Mouse (Mus musculus): ENCODE measurements at regions not wholly inside any gene's neighbourhood (a gene's known extent, or its start where the extent isn't known, plus 50 kb on each side); places are given as distances from the start of the nearest gene placed in this dataset.

DNA sequence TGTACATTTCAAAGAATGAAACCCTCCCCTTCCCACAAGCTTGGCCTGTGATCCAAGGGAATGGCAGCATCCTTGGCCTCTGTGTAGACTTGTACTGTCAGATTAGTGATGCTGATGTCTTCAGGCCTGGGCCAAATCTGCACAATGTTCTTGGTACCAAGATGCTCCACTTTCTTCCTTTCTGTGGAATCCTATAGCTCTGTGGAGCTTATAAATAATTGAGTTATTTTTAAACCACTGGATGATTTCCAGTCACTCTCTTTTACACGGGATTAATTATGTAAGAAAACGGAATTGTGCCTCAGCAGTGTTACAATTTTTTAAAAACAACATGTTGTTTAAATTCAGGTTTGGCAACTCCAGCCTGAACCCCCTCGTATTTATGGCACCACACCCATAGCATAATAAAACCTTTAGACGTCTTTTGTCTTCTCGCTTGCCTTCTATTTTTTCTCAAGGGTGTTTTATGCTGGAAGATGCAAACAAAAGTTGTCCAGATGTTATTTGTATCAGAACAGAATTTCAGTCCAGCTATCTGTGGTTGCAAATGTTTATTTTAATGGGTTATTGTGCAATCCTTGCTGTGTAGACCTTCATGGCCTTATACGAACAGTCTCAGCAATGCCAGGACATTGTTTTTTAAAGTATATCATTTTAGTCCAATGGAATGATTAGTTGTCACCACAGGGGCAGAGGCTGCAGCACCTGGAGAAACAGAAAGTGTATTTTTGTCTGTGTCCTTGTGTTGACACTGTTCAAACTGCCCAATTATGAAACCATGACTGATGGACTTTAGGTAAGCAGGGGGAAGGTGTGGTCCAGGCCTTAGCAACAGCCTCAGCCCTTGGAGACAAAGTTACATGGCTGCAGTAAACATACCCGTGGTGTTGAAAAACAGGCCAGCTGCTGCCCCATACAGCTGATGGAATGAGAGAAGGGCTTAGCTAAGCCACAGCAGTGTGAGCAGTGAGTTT, 630.4 kb upstream of the Zeb2 start:
- DNase-seq, result no peak

DNA sequence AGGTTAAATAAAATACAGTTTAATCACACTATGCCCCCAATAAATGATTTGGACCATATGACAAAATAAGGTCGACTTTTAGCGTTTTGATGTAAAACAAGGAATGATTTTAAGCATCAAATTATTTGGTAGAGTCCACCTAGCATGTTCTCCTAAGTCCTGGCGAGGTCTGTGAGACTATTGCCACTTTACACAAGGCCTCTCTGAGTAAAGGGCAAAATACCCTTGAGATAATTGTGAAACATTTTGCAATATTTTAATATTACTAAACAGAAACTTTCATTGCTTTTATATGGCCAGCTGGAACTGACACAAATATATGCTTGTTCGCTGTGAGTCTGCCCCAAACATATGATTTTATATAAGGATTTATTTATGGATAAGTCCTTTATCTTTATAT, 629.4 kb upstream of the Zeb2 start:
- DNase-seq, result no peak

DNA sequence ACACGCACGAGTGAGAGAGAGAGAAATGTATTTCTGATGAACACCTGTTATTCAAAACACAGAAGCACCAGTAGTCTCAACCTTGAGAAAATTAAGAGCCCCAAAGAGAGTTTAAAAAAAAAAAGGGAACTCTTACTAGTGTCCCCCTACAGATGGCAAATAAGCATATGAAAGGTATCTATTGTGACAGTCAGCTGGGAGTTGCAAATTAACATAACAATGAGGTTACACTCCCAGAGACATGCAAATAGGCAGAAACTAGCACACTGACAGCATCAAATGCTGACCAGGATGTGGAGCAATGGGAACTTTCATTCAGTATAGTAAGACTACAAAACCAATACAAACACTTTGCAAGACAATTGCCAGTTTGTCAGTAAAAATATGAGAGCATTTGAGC, 619.1 kb upstream of the Zeb2 start:
- DNase-seq, result no peak

DNA sequence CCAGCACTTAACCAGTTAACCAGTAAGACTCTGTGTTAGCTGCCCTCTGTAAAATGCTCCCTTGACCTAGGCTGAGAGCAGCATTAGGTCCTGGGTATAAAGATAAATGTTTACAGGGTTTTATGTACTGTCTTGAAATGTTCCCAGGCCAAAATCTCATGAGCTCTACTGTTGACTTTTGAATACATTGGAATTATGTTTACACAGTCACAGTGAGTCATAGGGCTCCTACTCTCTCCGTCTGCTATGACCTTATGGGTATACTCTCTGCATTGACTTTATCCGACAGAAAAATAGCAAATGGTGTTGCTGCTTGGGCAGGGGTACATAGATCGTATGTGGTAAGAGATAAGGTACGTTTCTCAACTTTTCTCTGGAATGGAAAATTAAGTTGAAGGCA, 596.8 kb upstream of the Zeb2 start:
- DNase-seq, result no peak

DNA sequence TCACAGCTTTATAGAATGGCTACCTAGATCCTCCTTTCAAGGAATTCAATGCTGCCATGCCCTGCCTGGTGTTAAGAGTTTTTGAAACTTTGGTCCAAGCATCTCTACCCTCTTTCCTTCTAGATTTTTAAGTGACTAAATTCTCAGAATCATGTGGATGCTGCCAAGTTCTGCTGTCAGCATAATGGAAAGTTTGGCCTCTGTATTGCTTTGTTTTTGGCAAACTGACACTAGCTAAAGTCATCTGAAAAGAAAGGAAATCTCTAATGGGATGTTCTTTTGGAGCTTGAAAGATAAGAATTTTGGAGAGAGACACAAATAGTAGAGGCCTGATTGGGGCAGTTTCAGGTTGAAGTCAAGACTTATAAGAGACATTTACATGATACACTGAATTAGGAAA, 589.8 kb upstream of the Zeb2 start:
- DNase-seq, result no peak

DNA sequence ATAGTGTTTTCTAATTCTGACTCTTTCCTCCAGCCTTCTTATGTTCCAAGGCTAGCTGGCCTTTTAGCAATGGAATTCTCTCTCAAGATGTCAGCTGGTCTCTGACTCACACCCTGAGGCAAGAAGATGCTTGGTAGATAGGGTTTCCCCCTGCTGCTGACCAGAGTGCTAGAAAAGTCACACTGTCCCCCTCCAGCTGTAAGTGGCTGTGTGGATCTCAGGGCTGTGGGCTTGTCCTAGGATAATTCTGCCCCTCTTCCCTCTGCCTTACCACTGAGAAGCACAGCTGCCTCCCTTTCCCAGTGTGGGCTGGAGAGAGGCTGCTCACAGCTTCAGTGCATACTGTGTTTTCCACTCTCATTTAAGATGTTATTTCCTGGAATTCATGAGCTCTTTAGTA, 585.3 kb upstream of the Zeb2 start:
- DNase-seq, result no peak

DNA sequence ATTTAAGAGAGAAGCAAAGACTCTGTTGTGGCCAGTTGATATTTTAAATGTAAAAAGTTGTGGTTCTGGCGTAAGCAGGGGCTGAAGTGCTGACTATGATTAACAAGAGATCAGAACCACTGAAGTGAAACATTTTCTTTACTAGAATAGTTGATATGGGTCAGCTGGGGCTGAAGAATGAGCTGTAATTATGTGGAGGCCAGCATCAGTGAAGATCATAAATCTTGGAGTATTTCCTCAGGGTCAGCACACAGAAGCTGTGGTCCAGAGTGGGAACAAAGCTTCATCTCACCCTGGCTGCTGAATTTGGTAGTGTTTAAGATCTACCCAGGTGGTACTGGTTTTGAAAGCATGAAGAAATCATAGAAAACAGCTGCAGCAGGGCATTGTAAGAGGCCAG, 583.4 kb upstream of the Zeb2 start:
- DNase-seq, result no peak

DNA sequence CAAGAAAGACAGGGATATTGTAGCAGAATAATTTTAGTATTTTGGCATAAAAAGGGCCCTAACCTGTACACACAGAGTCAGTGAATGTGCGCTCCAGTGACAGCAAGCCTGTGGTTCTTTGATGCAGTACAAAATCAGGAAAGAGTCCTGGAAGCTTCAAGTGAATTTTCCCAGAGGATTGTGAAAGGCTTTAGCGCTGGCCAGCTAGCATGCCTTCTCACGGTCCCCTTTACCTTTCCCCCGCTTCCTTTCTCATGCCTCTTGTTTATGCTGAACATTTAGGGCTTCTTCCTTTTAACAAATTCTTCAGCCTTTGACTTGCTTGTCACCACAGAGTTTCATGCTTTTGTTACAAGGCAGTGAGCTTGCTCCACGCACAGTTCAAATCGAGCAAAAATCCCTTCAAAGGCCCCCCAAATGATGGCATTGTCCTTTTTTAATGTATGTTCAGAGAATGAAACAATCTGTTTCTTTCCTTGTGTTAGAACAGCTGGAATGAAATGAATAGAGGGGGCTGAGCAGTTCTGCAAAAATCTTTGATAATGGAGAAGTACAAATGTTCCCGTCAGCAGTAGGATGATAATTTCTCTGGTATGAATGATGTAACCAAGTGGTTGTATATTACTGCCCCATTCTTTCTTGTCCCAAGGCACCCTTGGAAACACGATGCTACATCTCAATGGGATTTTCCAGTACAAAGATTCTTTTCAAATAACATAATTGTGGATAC, 576.3 kb upstream of the Zeb2 start:
- DNase-seq, result no peak

DNA sequence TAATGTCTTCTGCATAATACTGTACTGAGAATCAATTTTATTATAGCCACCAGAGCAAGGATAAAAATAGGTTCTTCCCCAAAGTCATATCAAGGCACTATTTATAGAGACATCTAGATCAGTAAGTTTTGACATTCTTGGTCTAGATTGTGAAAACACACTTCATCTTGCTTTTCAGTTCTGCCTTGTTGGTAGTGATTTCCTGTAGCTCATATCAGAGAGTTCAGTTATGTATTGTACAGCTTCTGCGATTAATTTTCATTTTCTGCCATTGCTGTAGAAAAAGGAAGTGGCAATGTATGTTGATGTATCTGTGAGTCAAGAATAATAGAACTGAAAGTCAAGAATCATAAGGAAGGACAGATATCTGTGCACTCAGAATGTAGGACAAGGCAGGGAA, 575.6 kb upstream of the Zeb2 start:
- DNase-seq, result no peak

DNA sequence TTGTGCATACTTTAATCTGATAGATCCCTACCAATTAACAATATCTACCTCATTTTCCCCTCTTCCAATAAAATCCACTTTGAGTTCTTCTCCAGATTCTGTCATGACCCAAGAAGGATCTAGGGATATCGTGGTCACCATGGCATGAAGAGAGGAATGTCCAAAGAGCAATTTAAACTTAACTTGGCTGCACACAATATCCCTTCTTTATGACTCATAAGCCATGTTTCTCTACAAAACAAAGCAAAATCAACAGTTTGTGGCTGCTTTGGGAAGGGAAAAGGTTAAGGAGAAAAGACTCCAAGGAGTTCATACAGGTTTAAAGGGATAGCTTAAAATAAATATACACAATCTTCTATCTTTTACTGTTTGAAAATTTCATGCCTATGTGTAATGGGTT, 571.8 kb upstream of the Zeb2 start:
- no peak for DNase-seq

DNA sequence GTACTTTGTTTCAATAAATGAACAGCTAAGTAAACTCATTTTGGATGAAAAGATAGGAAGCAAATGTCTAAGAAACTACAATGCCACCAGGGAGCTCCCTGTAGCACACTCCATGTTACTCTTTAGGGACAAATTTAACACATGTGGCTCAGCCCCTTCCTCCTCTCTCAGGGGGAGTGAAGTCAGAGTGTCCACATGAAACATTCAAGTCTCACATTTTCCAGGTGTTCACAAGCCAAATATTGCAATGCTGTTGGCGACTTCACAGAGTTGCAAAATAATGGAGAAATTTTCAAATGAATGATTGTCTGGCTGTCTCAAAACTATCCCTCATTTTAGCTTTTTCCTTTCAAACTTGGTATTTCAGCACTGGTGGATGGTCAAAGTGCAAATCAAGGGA, 564.1 kb upstream of the Zeb2 start:
- no peak for DNase-seq

DNA sequence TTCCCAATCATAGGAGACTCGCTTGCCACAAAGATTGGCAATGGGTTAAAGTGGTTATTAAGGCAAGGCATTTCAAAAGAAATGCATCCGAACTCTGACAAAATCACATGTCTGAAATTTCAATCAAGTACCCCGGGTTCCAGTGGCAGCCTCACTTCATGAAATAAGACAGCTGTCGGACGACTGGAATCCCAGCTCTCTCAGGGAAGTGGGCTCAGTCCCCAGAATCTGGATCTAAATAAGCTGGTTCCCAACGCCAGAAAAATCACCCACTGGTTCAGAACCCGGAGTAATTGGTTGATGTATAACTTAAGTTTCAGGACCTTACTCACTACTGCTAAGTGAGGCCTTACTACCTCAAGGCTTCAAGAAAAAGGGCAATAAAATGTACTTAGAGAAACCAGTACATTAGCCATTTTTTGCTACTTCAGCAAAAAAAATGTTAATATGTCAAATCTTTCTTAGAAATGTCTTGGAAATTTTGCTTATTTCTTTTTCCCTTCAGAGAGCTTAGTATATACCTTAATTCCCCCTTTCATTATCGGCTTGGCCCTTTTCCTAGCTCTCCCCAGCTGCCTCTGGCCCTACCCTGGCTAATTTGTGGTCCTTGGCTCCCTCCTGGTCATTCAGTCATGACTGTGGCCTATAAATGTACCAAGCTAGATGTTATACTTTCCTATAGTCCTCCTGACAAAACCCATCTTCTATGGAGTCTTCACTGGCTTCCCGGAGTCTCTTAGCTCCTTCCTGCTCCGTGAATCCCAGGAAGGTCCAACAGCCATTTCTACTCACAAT, 562.1 kb upstream of the Zeb2 start:
- no peak for DNase-seq

DNA sequence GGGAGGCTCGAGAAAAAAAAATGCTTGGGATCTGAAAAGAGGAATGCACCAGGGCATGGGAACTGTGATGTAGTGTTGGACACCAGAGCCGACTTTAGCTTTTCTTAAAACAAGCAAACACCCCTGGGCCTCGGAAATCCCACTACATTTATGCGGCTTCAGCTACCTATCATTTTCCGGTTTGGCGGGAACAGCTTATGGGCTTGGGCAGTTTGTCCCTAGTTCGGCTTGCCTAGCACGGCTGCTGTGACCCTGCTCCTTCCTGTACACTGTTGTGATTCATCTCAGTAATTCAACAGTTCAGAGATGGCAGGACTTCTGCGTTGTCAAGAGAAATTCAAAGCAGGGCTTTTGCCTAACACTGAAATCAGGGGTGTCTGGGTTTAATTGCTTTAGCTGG, 561.5 kb upstream of the Zeb2 start:
- DNase-seq, result no peak

DNA sequence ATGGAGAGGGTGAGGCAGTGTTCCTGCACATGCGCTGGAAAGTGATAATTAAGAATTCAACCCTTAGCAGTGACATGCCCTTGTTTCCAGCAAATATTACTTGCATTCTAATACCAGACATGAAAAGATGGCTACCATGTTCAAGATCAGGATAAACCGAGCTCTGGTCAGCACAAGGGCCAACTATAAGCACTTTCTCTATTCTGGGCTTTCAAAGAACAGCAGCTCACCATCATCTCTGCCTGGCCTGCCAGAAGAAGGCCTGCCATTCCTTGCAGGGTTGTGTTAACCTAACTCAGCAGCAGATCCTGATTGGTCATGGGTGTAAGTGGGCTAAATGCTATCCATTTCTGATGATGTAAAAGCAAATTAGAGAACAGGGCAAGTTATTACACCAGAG, 558.6 kb upstream of the Zeb2 start:
- no peak for DNase-seq

DNA sequence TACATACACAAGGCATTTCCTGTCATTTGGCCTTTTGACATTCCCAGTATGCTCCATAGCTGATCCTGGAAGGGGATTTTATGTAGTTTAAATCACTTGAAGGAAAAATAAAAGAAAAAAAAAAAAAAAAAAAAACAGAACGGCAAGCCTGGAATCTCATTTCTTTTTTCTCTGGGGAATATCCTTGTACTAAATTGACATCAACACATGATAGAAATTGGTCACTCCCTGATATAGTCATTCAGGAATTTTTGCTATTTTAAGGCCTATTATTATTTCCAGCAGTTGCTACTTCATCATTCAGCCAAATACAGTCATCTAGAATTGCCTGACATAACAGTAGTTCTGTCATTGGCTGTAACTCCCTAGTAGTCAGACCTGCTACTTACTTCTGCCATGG, 538.8 kb upstream of the Zeb2 start:
- DNase-seq, result no peak

DNA sequence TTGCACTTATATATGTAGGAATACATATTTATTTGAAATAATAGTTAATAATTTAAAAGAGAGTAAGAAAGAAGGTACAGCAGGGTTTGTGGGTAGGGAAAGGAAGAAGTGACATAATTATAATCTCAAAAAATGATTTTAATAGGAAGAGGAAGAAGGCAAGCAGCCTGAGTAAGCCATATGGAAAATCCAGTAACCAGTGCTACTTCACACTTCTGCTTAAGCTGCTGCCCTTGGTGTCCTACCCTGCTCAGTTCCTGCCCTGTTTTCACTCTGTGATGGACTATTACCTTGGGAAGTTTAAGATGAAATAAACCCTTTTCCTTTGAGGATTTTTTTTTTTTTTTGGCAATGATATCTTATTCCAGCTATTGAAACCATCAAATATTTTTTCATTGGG, 537.5 kb upstream of the Zeb2 start:
- DNase-seq, result no peak

DNA sequence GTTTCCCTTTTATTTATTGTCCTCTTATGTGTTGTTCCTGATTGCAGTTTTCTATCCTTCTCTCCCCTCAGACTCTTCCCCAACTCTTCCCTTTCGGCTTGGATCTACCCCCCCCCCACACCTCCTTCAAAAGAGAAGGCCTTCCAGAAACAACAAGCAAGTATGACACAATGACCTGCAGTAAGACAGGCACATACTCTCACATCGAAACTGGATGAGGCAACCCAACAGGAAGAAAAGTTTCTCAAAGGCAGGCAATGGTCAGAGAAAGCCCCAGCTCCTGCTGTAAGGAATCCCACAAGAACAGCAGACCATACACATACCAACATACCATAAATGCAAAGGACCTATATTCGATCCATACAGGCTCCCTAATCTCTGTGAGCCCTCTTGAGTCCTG, 535.8 kb upstream of the Zeb2 start:
- no peak for DNase-seq

DNA sequence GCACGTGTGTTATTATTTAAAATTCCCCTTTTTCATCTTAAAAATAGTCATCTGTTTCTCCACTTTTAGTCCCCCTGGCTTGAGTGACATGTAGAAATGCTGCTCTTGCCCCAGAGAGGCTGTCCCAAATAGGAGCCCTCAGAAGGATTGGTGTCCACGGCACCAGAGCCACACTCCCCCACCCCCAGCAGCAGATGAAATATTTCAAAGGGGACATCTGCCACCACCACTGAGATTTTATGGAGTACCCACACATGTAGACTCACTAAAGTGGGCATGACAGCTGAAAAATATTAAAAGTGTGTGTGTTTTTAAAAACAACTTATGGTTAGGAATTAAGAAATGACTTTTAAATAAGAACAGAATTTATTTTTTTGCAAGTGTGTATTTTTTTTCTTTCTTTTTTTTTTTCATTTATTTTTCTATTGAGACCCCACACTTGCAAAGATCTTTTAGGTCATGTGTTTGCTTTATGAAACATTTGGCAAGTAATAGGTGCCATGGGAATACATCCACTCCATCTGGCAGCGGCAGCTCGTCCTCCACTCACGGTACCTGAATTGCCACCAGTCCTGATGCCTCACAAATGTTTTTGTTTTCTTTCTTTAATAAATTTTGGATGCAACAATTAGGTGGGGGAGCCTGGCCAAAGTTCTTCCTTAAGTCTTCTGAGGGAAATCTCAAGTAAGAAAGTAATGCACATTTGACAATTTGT, 533.2 kb upstream of the Zeb2 start:
- DNase-seq, result no peak

DNA sequence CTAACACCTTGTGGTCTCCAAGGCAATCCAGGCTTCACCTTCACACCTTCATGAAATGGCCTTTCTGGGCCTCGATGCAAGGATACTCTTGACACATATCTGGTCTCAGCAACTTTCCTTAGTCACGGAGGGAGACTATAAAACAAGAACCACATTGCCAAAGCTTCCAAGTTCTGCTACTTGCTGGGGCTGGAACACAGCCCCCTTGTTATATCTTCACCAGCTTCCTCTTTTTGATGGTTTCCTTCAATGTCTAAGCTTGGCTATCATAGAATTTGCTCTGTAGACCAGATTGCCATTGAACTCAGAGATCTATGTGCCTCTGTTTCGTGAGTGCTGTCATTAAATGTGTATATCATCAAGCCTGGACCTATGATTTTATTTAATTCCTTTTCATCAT, 530.7 kb upstream of the Zeb2 start:
- no peak for DNase-seq

DNA sequence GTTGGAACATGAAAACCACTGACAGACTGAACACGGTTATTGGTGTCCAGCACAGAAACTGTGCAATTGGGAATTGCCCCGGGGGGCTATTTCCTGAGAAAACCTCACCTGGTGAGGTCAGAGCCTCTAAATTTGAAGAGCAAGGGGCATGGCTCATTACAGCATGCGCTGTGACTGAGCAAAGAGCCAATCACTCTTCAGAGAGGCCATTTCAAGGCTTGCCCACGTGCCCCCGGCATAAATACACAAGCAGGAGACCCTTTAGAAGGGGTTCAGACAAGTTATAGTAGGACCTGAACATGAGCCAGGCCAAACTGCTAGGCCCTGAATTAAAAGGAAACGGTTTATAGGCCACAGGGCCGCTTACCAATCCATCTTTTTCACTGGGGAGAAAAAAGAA, 512.9 kb upstream of the Zeb2 start:
- DNase-seq, result no peak

DNA sequence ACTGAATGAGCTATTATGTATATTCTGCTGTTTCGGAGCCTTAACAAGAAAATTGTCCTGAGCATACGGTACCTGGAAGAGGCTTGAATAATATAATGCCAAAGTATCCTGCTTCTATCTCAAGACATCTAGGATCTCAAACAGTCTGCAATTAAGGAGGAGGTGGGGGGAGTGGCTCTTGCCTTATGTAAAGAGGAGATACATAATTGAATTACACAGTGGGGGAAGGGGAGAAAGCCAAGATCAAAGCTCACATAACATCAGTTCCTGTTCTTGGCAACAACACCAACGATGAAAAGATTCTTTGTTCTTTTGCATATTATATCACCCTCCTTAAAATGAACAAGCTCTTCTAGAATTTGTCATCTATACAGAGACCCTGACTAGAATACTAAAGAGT, 512.4 kb upstream of the Zeb2 start:
- no peak for DNase-seq

DNA sequence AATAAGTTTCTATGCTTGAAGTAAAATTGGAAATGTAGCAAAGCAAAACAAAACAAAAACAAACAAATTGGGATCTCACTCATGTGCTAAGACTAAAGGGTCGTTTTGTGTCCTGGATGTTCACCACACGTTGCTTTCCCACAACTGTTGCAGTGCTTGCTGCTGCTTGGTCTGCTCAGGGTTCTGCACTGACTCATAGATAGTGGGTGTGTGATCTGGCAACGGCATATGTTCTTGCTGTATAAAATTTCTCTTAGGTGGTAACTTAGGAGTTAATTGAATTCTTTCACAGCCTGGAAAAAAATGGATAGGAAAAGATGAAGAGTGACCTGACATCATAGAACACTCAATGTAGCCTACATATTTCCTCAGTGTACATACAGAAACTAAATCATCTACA, 505.9 kb upstream of the Zeb2 start:
- DNase-seq, result no peak

DNA sequence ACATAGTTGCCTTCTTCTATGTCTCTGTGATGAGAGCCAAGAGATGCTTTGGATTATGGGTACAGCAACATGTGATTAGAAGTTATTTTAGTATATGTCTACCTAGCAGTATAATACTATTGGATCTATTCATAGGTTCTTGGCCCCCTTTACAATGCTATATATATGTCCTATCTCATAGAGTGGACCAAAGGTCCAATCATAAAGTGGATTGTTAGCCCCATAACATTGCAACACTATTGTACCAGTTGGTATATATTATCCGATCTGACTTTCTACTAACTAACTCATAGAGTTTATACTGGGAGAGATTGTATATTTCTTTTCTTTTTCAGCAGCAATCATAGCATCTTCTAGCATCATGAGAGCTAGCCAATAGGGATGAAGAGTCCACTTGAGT, 491.7 kb upstream of the Zeb2 start:
- no peak for DNase-seq

All from kidney, postnatal 25 days (tissue).